Mouse (Mus musculus) olfactory bulb, adult 2 months (tissue): ENCODE measurements around the gene Trim54.

Experiments
- CTCF ChIP-seq: fragments of 200-500 bp; IDR thresholded peaks from 2 replicates; pipeline ENCODE4 v1.5.1; 2012; ENCODE audit warnings: low read depth, mild to moderate bottlenecking, low read length, moderate library complexity; ENCODE audit not compliant: insufficient read depth
- POLR2A ChIP-seq: fragments of 200-500 bp; IDR thresholded peaks from 2 replicates; pipeline ENCODE4 v1.6.1; 2012; ENCODE audit warnings: mild to moderate bottlenecking, low read depth, low read length, moderate library complexity; ENCODE audit not compliant: insufficient read depth

DNA sequence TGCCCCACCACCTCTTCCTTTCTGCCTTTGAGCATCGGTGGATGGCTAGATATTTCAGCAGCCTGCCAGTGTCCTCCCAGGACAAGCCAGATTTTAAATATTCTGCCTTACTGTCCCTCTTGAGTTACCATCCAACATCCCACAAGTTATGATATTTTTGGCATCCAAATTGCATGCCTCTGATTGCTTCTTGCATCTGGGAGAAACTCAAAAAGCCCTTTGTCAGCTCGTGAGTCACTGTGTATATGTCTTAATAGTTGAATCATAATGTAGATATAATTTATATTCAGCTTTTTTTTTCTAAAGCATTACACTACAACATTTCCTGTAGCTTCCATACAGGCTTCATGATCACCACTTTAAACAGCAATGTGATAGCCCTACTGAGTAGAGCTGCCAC, 29.4 kb upstream of the Trim54 start:
- TF ChIP-seq POLR2A (no peak), CTCF (no peak)
